Mouse (Mus musculus) lung, adult 18-20 months (tissue): ENCODE data around the gene Syde2.

Source experiments
- DNase-seq, 2 experiments: peaks; one replicate each; pipeline ENCODE4 v3.0.0; 2022; ENCODE audit warnings: mixed read lengths in 2 of 2

Syde2 gene

DNA sequence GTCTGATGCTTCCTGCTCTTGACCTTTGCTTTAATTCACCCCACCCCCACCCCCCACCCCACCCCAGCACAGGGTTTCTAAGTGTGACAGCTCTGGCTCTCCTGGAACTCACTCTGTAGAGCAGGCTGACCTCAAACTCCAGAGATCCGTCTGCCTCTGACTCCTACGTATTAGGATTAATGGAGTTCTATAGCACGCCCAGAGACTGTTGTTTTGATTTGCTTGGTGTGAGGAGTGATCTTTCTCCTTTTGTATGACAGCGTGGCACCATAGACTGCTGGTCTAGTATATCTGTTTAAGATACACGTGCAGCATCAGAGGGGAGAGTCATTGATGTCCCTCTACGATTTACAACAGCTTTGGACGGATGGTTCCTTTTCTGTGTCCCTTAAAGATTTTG is 25.8 kb downstream of the Syde2 start:
- no peak for DNase-seq

DNA sequence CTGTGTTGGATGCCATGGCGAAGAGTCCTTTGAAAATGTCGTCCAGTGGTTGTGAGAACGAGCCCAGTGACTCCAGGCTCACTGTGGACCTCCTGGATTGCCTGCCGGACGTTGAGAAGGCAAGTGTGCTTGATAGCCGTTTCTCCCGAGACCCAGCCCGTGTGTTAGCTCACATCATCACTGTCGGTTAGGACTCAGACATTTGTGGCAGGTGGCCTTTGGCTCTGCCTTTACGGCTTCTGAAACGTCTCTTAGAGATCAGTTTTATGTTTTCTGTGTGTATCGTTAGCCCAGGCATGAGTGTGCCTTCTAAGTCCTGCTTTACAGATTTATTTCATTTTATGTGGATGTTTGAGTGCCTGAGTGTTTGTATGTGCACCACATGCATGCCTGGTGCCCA is 26.7 kb downstream of the Syde2 start:
- DNase-seq = no peak

DNA sequence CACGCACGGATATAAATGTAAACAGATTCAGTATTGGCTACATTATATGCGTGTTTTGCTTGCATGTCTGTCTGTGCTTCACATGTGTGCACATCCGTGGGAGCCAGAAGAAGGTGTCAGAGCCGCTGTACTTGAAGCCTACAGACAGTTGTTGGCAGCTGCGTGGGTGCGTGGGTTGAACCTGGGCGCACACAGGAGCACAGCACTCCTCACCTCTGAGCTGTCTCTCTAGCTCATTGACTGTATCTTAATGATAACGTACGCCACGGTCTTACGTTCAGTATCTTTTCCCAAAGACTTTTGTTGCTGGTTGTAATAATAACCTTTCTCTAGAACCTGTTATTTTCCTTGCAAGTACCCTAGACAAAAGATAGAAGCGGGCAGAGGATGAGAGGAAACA is 29.3 kb downstream of the Syde2 start:
- no peak for DNase-seq

DNA sequence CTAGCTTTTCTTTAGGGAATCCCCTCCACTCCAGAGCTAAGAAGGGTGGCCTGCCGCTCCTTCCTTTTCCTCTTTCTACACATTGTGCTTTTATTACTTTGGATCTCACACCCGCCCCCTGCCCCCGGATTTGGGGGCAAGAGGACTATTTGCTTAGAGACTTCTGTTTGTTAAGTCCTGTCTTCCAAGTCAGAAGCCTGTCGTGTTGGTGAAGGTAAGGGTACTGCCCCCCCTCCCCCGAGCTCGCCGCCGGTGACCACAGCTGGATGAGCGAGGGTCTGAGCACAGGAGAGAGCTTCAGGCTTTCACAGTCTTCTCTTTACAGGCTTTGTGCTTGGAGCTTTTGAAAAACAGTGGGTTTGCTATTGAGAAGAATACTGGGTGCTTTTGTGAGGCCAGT is 29.9 kb downstream of the Syde2 start:
- DNase-seq = no peak

DNA sequence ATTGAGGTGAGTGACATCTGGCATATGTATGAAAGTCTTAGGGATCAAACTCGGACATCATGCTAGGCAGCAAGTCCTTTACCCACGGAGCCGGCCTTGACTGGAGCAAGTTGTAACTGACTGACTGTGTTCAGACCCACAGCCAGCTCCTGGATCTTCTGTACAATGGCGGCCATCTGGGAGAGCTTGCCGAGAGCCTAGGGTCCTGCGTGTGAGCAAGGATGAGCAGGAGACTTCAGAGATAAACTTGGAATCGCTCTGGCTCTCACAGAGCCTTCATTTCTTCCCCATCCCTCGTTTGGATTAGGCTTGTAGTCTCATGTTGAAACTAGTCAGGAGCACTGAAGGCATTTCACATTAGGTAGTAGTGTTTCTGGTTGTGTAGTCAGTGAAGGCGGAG is 34.6 kb downstream of the Syde2 start:
- no peak for DNase-seq

DNA sequence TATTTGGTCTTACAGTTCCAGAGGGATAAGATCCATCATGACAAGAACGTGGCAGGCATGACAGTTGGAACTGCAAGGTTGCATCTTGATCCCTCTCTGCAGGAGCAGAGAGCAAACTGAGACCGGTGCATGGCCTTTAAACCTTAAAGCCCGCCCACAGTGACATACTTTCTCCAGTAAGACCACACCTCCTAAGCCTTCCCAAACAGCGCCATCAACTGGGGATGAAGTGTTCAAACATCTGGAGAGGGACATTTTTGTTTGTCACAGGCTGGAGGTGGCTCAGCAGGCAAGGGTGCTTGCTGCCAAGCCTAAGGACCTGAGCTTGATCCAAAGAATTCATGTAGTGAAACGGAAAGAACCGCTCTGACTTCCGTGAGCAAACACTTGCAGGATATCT is 37.1 kb downstream of the Syde2 start:
- no peak for DNase-seq

DNA sequence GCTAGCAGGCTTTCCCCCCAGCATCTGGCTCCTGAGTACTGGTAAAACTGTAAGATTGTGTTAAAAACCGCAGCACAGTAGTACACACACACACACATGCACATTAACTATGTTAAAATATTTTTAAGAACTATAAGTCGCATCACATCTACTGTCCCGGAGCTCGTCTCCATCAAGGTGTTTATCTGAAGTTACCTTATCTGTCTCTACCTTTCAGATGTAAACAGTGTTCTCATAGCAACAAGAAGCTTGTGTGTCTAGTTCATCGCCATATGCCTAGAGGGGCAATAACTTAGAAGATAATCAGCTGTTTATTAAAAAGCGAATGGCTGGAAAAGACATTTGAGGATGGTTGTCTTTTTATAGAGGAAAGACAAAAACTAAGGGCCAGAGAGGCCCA is 37.8 kb downstream of the Syde2 start:
- no peak for DNase-seq

DNA sequence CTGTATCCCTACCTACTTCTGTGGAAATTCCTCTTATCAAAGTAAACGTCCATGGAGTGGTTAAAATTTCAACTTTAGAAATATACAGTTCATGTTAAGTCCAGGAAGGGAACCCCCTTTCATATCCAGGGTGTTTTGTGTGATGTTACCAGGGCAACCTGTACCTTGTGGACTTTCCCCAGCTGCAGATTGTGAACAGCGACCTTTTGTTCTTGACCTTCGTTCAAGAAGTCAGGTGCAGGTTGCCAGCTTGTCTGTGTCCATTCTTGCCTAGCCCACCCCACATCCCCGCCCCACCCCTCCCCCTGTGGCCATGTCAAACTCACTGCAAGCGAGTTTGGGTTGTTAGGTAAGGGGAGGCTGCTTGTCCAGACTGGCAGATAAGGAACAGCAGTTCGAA is 39.4 kb downstream of the Syde2 start:
- DNase-seq = peak; percentile 34 to 67

DNA sequence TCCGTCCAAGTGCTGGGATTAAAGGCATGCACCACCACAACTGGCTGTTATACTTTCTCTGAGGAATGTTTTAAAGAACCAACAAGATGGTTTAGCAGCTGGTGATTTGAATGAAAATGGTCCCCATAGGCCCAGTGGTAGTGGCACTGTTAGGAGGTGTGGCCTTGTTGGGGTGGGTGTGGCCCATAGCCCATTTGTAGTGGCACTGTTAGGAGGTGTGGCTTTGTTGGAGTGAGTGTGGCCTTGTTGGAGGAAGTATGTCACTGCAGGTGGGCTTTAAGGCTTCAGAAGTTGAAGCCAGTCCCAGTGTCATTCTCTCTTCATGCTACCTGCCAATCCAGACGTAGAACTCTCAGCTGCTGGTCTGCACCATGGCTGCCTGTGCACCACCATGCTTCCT is 40.7 kb downstream of the Syde2 start:
- no peak for DNase-seq

DNA sequence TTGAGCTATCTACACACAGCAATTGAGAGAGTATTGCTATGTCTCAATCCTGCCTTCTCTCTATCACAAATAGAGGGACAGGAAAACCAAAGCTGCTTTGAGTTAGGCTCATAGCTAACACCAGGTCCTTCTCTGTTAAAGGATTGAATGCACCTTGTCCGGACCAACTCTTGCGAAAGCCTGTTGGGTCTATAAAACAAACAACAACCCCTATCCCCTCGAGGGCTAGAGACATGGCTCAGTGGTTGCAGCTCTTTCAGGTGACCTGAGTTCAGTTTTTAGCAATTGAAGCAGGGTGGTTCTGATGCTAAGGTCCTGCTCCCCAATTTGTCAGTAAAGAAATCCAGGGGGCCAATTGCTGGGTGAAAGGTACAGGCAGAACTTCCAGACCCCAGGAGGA is 41.6 kb downstream of the Syde2 start:
- no peak for DNase-seq

DNA sequence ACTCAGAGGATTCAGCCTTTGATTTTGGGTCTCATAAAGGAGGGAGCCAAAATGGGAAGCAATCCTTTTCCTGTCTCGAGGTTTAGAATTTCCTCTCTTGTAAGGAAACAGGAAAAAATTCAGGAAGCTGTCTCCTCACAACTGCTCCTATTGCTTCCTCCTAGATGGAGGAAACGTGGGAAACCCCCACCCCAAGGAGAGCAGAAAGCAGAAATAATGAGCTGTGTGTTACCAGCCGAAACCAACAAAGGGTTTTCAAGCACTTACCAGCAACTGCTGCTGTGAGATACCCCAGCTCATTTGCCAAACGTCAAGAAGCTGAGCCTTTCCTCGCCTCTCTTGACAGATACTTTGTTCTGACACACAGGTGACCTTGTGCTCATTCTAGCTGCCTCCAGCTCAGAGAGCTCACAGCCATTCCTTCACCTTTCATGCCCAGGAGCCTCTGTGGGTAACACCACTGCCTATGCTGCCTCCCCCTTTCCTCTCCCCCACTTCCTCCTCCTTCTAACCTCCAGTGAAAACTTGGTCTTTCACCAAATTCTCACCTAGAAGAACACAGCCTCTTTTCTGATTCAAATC is 42.7 kb downstream of the Syde2 start:
- DNase-seq = no peak

DNA sequence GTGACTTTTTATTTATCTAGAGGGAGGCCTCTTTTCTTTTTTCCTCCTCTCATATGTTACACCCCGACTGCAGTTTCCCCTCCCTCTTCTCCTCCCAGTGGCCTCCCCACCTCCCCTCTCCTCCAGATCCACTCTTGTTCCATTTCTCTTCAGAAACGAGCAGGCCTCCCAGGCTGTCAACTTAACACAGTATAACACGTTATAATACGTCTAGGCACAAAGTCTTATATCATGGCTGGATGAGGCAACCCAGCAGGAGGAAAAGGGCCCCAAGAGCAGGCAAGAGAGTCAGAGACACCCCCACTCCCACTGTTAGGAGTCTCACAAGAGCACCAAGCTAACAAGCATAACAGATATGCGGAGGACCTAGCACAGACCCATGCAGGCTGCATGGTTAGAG is 45.3 kb downstream of the Syde2 start:
- DNase-seq = no peak

DNA sequence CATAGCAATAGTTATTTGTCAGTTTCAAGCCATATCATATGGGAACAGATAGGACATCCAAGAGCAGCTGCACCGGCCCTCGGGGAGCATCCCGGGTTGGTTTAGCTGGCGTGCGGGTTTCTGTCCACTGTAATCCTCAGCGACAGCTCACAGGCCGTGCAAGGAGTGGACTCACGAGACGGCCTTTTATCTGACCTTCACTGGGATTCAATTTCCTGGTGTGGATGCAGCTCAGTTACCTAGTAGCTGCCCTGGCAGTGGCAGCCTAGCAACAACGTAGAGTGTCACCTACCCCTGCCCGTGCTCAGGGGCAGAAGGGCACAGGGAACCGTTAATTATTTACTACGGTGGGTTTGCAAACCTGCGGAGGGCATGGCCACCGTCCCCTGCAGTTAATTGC is 50.2 kb downstream of the Syde2 start:
- DNase-seq = no peak

DNA sequence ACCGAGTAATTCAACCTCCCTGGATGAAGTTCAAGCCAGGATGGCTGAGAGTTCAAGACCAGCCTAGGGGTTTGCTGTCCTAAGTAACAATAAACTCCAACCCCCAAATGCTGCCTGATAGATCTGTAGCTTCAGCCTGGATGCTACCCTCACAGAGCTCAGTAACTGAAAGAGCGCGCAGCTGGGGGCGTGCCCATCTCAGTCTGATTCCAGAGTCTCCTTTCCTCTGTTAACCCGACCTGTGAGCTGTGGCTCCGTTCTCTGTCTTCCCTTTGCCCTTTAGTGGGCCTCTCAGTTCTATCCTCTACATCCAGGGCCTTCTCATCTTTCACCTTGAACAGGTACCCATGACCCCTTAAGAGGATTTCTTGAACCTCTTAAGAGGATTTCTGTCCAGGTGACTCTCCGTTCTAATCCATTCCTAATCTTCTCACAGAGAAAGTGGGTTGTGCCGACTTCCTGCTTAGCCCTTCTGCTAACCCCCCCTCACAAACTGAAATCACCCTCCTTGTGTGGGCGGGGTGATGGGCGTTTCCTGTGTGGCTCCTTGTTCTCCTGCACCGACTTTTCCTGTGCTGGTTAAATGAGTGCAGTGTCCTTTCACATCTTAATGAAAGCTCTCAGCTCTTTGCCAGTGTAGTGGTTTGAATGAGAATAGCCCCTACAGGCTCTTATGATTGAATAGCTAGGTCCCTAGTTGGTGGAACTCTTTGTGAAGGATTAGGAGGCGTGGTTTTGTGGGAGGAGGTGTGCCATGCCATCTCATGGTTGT is 51.6 kb downstream of the Syde2 start:
- no peak for DNase-seq

DNA sequence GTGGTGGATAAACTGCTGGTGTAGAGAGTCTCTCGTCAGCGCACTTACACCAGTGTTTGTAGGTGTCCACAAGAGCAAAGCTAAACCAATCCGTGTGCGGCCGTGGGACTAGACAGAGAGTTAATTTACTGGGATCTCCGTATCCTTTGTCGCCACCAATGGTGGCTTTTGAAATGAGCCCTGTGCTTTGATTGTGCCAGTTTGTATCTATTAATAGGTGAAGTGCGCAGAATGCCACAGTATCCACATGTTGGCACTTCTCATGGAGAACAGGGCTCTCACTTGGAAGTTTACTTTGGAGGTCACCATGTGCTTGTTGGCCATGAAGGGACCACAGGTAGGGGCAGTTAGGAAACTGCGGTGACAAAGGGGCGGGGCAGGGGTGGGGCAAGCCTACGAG is 53.7 kb downstream of the Syde2 start:
- DNase-seq = no peak

DNA sequence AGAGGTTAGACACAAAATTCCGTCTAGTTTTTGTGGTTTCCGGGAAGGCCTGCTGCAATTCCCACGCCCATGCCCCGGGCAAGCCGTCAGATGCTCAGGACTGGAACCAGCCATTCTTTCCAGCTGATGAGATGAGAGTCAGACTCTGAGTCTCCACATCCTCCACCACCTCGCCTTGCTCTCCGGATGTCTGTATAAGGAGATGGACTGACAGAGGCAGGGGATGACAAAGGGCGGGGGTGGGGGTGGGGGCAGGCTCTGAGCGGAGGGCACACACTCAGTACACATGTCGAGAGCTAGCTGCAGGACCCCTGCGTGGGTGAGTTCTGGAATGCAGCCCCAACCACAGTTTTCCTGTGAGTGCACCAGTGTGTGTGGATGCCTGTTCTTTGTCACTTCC is 57.3 kb downstream of the Syde2 start:
- no peak for DNase-seq

DNA sequence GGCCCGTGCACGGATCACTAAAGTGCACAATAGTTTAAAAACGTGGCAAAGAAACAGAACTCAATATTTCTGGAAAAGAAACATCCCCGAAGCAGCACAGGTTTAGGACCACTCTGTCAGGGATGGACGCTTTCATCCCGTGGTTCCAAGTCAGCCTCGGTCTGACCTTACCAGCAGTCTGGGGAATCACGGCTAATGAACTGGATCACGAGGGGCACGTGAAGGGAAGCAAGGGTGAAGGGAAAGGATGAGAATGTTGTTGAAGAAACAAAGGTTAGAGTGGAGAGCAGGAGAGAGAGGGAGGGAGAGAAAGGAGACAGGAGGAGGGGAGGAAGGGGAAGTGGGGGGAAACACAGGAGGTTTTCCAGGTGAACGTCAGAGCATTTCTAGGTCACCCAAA is 58.4 kb downstream of the Syde2 start:
- DNase-seq = no peak

DNA sequence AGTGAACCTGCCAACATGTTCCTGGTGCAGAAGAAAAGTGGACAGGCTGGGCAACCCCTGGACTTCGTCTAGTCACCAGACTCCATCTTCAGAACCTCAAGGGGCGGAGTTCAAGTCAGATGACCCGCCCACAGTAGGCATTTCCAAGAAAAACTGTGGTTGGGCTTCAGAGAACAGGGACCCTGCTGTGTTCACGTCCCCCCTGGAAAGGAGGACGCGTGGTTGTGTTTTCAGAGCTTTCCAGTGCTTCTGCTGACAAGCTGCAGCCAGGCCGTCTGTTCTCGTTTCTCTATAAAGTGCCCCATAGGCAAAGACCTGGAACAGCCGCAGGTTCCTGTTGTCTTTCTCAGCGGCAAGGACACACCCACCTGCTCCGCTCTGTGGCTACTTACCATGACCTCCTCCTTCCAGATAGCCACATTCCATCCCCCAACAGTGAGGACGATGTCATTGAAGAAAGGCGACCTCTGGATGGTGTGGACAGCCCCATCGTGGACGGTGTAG is 60.1 kb downstream of the Syde2 start:
- DNase-seq = peak; percentile 54 to 66

DNA sequence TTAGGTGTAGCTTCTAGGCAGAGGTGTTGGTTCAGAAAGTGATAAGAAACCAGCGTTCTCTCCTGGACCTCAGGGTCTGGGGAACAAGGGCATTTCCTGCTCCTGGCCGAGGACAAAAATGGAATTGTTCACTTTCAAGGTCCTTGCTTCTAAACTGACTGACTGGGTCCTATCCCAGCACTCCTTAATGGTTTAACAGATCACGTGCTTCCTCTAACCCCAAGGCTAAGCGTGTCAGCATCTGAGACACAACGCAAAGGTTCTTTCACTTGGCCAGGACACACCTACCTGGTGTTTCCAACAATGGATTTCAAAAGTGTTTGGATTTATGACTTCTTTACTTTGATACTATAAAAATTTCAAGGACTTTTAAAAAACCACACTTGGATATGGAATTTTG is 62.3 kb downstream of the Syde2 start:
- DNase-seq = no peak

DNA sequence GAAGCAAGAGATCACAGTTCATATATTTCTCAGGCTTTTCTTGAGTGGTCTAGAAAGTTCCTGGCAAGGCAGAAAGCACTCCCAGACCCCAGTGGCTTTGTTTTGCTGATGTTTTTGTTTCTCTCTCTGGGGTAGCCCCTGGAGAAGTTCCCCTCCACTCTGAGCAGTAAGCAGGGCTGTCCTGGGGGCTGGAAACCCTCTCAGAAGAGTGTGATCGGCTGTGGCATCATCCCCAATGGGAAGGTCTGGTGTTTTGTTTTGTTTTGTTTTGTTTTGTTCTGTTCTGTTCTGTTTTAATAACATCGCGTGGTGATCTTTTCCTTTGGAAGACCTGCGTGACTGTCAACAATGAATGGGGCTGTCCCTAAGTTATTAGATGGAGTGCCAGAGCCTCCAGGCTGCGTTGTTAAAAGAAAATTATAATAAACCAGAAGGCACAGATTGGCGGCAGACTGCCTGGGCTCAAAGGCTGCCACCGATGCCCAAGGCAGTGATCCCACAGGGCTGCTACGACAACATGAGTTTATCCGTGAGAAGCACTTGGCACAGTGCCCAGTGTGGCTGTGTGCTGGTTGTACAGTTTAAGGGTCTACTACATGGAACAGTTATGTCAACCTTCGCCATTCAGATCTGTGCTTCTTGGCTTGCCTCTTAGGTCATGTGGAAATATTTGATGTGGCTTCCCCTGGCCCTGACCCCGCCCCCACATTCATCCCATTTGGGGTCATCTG is 63.8 kb downstream of the Syde2 start:
- no peak for DNase-seq

DNA sequence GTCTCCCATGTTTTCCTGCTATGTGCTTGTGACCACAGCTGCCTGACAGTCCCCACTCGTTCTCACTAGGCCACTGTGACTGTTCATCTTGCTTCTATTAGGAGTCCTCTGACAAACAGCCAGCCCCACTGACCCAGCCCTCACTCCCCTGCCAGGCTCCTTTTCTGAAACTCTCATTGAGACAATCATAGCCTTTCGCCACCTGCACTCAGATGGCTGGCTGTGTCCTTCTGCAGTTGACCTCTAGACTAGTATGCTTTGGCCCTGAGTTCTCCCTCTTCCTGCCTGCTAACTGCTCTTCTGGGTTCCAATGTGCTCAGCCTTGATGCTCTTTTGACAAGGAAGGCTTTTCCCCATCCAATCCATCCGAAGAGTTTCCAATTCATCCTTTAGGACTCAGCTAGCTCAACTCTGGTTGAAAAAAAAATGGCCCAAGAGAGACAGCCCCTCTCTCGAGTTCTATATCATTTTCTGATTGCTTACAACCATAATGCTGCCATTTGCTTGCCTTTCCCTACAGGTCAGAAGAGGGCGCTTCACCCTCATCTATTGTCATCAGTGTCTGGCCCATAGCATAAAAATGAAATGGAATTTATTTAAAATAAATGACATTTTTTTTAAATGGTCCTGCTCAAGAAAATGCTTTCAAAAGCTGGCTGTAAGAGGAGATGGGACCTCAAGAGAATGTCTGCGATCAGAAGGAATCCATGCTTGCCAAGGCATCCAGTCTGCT is 65.6 kb downstream of the Syde2 start:
- no peak for DNase-seq

DNA sequence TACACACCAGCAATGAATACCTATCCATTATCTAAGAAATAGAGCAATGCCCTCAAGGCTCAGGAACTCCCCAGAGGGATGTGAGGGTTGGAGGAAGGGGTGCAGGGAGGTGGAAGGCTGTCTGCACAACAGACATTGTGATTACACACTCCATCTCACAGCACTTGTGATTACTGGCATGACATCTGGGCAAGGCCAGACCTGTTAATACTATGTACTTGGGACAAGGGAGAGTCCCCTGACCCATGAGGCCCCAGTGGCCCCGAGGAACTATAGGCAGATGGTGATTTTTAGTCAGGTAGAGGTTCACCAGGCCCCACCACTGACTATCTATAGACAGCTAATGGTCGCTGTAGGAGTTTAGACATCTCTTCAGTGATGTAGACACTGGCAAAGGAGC is 66.2 kb downstream of the Syde2 start:
- no peak for DNase-seq

DNA sequence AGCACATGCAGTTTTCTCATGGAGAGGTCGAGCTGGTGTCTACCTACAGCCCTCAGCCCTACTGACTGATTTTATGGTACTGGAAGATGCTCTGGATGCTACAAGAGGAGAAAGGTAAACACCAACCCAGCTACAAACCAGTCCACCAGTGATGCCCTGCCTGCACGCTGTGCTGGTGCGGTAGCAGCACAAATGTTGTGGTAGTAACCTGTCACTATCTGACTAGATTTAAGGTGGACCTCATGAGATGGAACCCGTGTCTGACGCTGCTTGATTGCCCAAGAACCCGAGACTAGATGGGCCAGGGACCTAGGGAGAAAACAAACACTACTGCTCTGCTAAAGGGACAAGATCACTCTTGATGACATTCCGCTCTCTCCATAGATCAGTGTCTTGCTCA is 69.5 kb downstream of the Syde2 start:
- DNase-seq = no peak
